Mouse (Mus musculus): Measurements from ENCODE around the gene Crk.

DNA sequence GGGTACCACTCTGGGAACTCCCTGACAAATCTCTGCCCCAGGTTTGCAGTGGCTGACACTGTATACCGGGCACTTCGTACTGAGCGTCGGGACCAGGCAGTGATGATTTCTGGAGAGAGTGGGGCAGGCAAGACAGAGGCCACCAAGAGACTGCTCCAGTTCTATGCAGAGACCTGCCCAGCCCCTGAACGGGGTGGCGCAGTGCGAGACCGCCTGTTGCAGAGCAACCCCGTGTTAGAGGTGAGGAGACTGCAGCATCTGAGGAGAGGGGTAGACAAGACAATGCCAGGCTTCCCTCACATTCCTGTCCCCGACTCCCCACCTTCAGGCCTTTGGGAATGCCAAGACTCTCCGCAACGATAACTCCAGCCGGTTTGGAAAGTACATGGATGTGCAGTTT, 20.7 kb upstream of the Crk start:
- TF ChIP-seq CTCF (IDR thresholded peaks at IDR 0.05; ENCODE audit: insufficient read depth, low read length), result no peak
- TF ChIP-seq POLR2A (IDR thresholded peaks at IDR 0.05; ENCODE audit: borderline replicate concordance, extremely low read depth, low read depth, low read length), result no peak

All from lung, adult 2 months (tissue).